Mouse (Mus musculus): ENCODE measurements around the gene Lrrfip1. TPM values are rescaled to one million over a fixed set of nuclear protein-coding genes. Genes with fewer than 3 reads are reported as not detected.

The Lrrfip1 gene
- total RNA-seq, 2 experiments from 2014 or later = 16.9 to 28.5 TPM

DNA sequence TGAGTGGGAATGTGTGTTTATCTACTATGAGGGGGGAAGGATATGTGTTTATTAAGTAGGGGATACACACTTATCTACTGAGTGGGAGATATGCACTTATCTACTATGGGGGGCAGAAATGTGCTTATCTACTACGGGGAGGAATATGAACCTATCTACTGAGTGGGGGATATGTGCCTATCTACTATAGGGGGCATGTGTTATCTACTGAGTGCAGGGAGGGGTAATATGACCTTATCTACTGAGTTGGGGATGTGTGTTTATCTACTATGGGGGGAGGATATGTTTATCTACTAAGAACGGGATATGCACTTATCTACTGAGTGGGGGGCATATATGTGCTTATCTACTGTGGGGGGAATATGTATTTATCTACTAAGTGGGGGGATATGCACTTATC lies 20.8 kb downstream of the Lrrfip1 start:
- no peak for ATAC-seq (replicated peaks; ENCODE audit: low FRiP score, poor library complexity, severe bottlenecking)

DNA sequence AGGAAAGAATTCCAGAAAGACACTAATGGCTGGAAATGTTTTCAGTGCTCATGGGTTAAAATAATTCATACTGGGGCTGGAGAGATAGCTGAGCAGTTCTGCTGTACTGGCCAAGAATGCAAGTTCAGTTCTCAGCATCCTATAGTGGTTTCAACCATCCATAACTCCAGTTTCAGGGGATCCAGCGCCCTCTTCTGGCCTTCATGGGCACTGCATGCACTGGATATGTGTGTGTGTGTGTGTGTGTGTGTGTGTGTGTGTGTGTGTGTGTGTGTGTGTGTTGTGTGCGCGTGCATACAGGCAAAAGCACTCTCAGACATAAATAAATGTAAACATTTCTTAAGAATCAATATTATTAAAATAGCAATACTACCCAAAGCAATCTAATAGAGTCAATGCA lies 22.8 kb downstream of the Lrrfip1 start:
- ATAC-seq (replicated peaks; ENCODE audit: low FRiP score, poor library complexity, severe bottlenecking) = no peak

DNA sequence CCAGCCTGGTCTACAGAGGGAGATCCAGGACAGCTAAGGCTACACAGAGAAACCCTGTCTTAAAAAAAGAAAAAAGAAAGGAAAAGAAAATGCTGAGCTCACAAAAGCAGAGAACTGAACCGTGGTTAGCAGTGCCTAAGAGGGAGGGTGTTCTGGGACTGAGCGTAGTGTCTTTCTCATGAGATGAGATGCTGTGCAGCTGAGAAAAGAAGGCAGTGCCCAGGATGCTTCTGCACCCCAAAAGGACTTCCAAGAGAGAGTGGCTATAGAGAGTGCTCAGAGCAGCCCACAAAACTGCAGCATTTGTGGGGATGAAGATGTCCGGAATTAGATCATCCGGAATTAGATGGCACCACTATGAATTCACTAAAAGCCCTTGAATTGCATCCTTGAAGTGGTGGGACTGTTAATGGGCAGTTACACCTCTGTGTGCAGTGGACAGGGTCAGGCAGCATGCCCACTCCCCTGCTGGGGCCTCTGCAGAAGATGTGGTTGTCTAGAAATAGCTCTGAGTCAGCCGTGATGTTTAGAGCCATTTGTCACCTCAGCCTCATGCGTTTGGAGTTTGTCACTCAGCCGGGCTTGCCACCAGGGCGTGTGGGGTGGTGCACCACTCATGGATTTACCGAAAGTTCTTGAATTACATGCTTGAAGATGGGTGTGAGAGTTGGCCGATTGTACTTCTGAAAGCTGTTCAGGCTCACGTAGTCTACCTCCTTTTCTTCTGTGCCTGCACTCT lies 23.8 kb downstream of the Lrrfip1 start:
- no peak for ATAC-seq (replicated peaks; ENCODE audit: low FRiP score, poor library complexity, severe bottlenecking)

DNA sequence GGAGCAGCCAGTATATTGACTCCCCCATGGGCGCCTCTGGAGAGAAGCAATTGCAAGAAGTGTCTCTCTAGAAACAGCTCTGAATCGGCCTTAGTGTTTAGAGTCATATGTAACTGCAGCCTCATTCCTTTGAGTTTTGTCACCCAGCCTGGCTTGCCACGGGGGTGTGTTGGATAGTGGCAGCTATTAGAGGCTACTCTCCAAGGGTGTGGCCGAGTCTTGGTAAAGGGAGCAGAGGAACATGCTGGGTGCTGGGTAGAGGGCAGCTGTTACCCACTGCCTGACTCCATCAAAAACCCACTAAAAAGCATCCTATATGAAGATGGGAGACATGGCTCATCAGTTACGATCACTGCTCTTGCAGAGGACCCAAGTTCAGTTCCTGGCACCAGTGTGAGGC lies 24.7 kb downstream of the Lrrfip1 start:
- no peak for ATAC-seq (replicated peaks; ENCODE audit: low FRiP score, poor library complexity, severe bottlenecking)

DNA sequence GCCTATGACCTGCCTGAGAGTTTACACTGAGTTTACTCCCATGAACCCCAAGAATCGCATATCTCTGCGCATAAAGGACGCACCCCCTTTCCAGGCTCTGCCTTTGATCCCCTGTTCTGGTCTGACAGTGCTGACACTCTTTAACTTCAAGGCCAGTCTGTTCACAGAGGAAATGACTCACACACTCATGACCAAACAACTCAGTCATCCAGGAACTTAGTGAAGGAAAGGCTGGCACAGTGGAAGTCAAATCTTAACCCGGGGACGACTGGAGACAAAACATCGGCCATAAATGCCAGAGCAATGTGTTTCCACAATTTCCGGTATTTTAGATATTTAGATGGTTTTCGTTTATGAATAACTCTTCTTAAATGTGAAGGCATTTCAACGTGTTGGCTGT lies 25.4 kb downstream of the Lrrfip1 start:
- ATAC-seq (replicated peaks; ENCODE audit: low FRiP score, poor library complexity, severe bottlenecking) = no peak

DNA sequence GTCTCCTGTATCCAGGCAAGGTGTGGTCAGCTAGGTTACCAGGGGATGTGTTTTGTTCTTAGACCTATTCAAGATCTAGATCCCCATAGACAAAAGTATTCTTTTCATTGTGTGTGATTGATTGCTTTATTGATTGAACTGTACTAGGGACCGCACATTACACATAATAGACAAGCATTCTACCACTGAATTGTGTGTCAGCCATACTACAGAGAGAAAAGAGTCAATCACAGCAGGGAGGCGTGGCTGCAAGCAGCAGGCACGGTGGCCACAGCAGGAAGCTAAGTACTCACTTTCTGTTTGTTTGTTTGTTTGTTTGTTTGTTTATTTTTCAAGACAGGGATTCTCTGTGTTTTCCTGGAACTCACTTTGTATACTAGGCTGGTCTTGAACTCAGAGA lies 25.9 kb downstream of the Lrrfip1 start:
- ATAC-seq (replicated peaks; ENCODE audit: low FRiP score, poor library complexity, severe bottlenecking) = no peak

DNA sequence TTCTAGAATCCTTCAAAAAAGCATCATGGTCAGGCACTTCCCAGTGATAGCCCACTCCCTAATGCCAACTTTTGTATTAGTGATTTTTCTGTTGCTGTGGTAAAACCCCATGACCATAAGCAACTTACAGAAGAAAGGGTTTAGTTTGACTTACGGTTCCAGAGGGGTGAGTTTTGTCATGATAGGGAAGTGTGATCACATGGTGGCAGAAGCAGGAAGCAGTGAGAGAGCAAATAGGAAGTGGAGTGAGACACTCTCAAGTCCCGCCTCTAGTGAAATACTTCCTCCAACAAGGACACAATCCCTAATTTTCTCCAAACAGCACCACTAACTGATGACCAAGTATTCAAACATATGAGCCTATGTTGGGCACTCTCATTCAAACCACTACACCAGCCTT lies 28.4 kb downstream of the Lrrfip1 start:
- ATAC-seq (replicated peaks; ENCODE audit: low FRiP score, poor library complexity, severe bottlenecking) = no peak

DNA sequence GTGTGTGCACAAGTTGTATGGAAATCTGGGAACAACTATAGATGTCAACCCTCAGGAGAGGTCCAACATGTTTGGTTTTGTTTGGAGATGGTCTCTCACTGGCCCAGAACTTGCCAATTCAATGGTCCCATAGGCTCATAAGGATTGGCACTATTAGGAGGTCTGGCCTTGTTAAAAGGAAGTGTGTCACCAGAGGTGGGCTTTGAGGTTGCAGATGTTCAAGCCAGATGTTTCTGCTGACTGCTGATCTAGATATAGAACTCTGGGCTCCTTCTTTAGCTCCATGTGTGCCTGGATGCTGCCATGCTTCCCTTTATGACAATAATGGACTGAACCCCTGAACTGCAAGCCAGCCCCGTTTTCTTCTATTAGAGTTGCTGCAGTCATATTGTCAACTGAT lies 31.8 kb downstream of the Lrrfip1 start:
- ATAC-seq (replicated peaks; ENCODE audit: low FRiP score, poor library complexity, severe bottlenecking) = no peak

DNA sequence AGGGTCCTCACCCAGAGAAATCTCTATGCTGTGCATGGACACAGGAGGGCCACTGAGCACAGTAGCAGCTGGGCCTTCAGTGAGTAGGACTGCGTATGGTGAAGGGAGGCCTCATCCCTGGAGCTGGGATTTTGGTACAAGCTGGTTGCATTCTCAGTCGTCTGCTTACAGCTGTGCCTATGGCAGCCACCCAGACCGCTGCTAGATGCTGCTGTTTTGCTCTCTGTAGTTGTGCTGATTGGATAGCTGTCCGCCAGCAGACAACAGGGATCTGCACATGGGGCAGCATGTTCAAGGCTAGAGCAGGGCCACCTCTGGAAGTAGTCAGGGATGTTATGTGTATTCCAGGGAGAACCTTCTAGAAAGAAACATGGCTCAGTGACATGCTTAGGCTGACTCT lies 33.0 kb downstream of the Lrrfip1 start:
- ATAC-seq (replicated peaks; ENCODE audit: low FRiP score, poor library complexity, severe bottlenecking) = no peak

DNA sequence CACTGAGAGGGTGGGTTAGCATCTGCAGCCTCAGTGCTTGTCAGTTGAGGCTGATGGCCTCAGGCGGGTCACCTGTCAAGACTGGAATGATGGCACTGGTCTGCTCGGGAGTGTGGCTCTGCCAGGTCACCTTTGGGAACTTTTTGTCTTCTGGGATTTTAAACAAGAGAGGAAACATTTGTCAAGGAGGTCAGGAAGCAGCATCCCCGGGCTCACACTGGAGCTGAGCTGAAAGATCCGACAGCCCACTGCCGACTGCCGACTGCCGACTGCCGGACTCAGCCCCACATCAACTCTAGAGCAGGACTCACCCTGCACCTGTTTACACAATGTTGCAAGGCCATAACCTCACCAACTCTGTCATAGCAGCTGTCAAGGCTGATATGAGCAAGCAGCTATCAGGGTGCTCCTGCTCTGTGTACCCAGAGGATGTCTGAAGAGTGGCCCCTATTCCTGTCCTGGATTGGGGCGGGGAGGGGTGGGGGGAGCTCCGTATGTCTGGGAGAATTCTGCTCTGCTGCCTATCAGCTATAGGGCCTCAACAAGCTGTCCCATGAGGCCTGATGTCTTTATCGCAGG lies 33.9 kb downstream of the Lrrfip1 start:
- ATAC-seq (replicated peaks; ENCODE audit: low FRiP score, poor library complexity, severe bottlenecking) = no peak

DNA sequence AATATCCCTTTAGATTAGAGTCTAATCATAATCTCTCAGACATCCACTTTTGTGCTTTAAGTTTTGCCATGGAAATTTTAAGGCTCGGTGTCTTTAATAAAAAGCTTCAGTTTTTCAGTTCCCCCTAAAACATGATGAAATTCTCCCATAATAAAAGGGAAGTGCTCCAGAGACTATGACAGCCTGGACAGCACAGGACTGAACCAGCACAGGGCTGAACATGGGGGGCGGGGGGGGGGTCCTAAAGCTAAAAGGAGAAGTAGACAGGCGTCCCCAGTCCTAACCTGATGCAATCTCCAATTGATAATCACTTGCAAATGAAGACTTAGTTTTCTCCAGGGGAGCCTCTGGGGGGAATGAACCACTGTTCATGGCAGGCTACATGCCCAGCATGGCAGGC lies 36.0 kb downstream of the Lrrfip1 start:
- ATAC-seq (replicated peaks; ENCODE audit: low FRiP score, poor library complexity, severe bottlenecking) = no peak

DNA sequence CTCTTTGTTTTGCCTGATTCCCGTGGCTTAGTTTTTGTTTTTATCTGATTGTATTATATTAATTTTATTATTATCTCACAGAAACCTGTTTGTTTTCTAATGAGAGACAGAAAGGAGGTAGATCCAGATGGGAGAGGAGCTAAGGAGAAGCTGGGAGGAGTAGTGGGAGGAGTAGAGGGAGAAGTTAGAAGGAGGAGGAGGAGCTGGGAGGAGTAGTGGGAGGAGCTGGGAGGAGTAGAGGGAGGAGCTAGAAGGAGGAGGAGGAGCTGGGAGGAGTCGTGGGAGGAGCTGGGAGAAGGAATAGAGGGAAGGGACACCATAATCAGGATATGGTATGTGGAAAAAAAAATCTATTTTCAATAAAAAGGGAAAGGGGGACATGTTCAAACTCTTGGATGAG lies 36.7 kb downstream of the Lrrfip1 start:
- no peak for ATAC-seq (replicated peaks; ENCODE audit: low FRiP score, poor library complexity, severe bottlenecking)

DNA sequence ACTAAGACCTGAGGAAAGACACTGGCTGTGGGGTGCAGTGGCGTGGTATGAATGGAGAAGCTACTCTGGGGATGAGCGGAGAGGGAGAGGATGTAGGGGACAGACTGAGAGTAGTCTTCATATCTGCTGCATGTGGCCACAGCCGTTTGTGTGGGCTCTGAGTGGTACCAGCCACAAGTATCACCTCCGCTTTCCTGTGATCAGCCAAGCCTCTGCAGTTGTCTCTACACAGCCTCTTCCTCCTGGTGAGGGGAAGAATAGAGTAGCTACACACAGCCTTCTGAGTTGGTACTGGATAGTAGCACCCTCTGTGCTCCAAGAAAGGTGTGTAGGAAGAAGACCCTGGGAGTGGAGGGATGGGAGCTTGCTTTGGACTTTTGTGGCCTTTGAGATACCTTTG lies 38.7 kb downstream of the Lrrfip1 start:
- no peak for ATAC-seq (replicated peaks; ENCODE audit: low FRiP score, poor library complexity, severe bottlenecking)

DNA sequence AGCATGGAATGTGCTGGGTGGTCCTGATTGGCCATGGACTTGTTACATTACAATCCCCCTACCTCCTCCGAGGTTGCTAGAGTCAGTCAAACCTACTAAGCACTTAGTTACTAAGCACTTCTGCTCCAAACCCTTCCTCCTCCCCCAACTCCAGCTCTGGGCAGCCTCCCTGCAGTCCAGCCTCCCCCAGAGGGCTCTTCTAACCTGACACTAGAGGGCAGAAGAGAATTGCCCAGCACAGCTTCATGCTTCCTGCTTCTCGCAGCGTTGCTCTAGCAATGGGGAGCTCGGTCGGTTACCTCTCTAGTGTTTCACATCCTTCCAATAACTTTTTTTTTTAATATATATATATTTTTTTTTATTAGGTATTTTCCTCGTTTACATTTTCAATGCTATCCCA lies 39.5 kb downstream of the Lrrfip1 start:
- no peak for ATAC-seq (replicated peaks; ENCODE audit: low FRiP score, poor library complexity, severe bottlenecking)

DNA sequence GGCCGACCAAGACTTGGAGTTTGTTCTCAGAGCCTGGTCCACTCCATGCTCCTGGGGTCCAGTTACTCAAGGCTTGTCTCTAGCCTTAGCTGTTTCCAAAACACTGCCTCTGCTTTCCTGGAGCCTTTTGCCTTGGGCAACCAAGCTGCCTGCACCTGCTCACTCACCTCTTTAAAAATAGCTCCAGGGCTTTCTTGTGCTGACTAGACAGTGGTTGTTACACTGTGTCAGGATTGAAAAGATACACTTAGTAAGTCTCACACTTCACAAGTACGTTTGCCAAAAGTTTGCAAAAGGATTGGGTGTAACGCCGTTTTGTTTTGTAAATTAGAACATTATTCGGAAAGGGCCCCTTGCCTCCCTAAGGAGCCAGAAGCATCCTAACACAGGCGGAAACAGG lies 40.0 kb downstream of the Lrrfip1 start:
- no peak for ATAC-seq (replicated peaks; ENCODE audit: low FRiP score, poor library complexity, severe bottlenecking)

DNA sequence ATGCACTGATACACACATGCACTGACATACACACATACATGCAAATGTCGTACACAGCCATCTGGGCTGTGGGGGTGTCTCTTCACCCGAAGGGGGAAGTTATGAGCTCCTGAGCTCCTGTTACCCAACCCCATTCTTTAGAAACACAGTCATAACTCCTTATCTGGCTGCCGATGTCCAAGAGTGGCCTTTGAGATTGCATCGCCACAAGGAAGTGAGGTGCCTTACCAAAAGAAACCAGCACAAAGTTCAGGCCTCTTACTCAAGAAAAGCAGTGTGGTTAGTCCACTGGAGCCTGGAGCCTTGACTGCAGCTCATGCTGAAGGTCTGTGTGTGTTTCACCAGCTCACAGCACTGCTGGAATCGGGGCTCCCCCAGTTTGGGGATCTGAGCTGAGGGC lies 43.1 kb downstream of the Lrrfip1 start:
- ATAC-seq (replicated peaks; ENCODE audit: low FRiP score, poor library complexity, severe bottlenecking) = no peak

DNA sequence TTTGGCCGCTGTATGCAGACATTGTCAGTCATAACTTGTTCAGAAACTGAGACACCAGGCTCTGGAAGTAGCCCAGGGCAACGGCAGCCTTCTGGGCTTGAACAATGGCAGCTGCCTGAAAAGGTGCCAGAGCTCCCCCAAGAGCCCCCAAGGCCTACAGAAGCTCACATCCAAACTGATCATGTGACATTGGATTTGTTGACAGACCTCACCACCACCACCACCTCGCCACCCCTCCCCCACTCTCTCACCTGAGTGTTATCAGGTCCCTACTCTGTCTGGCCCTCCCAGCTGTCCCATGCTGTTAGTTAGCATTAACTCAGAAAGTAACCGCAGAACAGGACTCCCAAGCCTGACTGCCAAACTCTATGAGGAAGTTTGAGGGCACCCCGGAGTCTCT lies 44.7 kb downstream of the Lrrfip1 start:
- ATAC-seq (replicated peaks; ENCODE audit: low FRiP score, poor library complexity, severe bottlenecking) = no peak

DNA sequence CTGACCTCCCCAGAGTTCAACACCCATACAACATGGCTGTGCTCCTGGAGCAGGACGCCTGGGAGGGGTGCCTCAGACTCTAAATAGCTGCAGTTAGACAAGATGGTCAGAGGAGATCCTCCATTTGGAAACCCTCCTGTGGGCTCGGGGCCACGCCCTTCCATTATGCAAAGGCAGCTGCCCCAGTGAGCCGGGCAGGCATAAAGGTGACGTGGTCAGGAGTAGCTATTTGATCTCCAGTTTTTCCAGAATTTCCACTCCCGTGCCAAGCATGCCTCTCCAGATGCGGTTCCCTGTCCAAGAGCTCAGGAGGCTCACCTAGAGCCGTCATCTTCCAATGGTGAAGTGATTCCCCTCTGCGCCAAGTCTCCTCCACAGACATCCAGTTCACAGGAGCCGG lies 45.6 kb downstream of the Lrrfip1 start:
- no peak for ATAC-seq (replicated peaks; ENCODE audit: low FRiP score, poor library complexity, severe bottlenecking)

DNA sequence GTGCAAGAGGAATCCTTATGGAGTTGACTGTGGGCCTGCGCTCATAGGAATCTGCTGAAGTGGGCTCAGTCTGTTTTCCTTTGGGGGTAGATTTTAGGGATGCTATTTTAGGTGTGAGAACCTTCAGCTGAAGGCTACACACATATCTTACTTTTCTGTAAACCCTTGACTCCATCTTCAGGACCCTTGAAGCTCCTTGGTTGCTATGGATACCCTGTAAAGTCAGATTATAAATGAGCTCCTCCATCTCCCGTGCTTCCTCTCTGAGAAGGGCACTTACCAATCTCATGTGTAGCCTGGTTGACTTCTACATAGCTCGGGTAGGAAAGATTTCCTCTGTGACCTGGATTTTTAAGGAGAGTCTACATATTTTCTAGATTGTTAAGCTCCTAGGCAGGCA lies 46.1 kb downstream of the Lrrfip1 start:
- ATAC-seq (replicated peaks; ENCODE audit: low FRiP score, poor library complexity, severe bottlenecking) = no peak

DNA sequence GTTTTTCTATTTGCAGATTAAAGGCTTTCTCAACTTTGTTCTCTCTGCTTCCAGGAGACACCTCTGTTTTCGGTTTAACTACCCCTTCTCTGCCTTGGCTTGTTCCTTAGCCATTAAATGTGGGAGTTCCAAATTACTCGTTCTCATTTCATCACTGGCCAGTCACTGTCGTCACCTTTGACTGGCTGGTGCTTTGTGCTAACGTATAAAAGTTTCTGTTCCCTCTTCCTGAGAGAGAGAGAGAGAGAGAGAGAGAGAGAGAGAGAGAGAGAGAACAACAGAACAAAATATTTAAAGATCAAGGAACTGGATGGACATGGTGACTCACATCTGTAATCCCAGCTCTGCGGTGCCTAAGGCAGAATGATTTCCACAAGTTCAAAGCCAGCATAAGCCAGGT lies 47.7 kb downstream of the Lrrfip1 start:
- no peak for ATAC-seq (replicated peaks; ENCODE audit: low FRiP score, poor library complexity, severe bottlenecking)

DNA sequence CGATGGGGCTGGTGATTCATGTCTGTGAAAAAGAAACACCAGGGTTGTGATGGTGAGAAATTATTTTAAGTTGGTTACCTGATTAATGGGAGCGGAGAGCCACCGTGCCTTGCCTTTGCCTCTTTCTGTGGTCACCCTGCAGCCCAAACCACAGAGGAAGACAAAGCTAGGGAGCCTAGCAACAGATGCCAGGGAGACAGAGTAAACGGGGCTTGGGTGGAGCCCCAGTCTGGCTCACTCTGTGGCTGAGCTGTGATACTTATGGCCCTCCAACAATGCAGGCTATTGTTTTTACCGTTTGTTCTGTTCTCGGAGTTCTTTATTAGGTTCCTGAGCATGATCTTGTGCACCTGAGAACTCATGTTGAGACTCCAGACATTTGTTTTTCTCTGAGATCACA lies 50.8 kb downstream of the Lrrfip1 start:
- ATAC-seq (replicated peaks; ENCODE audit: low FRiP score, poor library complexity, severe bottlenecking) = no peak

DNA sequence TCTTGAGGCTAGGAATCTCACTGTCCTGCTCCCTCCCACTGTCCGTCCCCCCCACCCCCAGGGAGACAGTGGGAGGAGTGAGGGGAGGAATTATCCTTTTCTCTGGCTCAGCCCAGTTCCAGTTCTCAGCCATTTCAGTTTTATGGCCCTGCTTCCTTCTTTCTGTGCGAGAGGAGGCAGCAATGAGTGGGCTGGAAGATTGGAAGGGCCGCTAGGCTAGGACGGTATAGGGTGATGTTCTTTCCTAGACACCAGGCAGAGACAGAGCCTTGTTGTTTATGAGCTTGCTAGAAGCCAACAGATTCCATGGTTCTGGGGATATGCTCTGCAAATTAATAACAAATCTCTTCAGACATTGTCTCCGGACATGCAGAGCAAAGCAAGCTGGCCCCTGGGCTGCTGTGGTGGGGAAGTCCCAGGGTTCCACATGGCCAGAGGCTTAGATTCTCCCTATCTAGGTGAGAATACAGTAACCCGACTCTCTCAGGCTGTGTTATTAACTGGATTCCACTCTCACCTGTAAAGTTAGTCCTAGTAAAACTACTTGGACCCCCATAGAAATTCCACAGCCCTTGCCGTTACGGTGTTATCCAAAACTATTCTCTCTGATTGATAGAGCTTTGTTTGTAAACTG lies 53.0 kb downstream of the Lrrfip1 start:
- ATAC-seq (replicated peaks; ENCODE audit: low FRiP score, poor library complexity, severe bottlenecking) = no peak
